Mouse (Mus musculus): Measurements from ENCODE around the gene 4930558K02Rik.

4930558K02Rik gene

DNA sequence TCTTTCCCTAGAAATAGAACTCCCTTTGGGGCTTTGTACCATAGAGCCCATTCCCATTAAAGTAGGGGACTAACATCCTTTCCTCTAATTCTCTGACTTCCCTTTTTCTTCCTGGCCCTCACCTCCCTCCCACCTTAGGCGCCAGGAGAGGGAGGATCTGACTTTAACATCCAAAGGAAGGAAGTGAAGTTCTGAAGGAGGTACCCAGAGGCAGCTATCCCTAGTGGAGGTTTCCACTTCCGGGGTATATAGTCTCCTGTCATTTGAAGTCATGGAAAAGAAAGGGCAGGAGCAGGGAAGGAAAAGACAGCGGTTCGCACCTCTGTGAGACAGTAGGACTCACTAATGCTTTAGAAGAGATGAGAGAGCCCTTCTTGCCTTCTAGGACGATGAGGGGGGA lies 19.9 kb upstream of the 4930558K02Rik start:
- in situ Hi-C loops (cut with MboI, MseI), result no loop called here

DNA sequence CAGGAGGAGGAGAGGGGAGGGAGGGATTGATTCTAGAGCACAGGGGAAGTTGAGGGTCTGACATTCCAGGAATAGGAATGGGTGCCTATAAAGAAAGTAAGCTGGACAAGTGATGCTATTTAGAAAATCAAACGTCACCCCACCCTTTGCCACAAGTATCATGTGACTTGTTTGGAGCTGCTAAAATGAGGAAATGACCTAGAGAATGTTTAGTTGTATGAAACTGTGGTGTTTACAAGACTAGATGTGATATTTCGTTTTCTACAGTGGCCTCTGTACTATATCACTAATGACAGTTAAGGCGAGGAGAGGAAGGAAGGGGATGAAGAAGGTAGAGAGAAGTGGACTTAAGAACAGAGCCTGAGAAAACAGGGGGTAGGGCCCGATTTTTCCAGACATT lies 19.3 kb upstream of the 4930558K02Rik start:
- in situ Hi-C loops (cut with MboI, MseI), result no loop called here

GRCm38 (mm10) chr1:161992389-161992788 lies 13.0 kb upstream of the 4930558K02Rik start:
- in situ Hi-C loops (cut with MboI, MseI), result no loop called here

DNA sequence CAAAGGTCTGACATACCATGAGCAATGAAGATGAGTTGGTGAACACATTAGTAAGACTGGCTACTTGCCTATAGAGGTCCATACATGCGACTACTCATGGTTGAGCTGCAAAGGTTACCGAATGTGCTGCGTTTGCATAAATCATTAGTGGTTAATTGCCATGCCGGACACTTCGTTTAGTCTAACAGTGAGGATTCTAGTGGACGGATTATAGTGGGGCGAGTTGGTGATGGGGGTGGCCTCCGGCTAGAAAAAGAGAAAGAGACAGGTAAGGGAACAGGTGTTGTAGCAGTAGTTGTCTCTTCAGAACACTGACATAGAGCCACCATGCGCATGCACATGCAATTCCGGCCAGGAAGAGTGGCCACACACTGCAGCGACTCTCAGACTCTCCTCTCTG lies 12.4 kb upstream of the 4930558K02Rik start:
- in situ Hi-C loops (cut with MboI, MseI), result no loop called here

DNA sequence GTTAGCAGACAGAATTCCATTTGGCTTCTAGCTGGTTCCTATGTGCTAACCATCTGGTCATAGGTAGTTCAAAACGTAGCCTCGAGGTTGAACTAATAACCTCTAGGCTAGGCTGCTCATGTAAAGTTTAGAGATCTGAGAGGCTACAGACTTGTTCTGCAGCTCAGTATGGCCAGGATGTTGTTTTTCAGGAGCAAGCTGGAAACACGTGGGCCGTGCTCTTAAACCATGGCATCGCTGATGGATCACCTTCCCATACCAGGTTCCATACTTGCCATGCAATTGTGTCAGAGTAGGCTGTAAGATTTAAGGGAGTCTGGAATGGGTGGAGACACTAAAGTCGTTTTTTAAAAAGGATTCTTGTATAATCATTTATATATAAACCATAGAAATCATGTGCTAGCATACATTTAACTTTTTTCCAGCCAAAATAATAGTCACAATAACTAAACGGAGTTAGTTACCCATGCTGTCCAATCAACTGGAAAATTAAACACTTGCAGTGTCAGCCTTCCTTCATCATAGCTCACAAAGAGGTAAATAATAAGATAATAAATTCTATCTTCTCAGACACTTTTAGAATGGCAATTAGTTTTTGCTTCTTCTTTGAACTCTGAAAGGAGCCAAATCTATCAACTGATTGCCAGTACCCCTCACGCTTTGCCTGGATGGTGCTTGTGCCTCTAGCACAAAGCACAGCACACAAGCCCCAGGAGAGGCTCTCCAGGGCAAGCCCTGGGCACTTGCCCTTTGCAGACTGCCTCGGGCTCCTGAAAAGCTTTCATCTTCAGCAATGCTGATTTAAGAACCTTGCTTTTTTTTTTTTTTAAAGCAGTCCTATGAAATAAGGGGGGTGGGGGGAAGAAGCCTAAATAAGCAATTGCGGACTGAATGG lies 11.5 kb upstream of the 4930558K02Rik start:
- in situ Hi-C loops (cut with MboI, MseI), result no loop called here

DNA sequence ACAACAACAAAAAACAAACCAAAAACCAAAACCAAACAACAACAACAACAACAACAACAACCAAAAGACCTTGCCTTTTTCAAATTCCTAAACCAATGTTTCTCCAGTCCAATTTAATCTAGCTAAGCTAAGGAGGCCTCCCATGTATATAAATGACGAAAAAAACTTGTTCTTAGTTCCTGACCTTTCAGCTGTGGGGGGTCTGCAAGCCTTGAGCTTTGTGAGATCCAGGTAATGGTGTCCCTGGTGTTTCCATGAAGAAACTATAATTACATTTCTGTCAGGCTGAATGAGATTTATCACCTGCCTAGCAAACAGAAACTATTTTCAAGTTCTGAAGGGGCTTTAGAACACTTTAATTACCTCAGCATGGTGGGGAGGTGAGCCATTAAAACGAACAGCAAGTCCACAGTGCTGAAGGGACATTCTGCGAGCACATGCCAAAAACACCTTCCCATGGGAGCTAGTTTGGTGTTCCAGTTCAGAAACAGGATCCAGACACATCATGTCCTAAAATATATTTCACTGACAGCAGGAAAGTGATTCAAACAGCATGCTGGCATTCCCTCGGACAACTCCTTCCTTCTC lies 4.6 kb upstream of the 4930558K02Rik start:
- in situ Hi-C loops (cut with MboI, MseI), result no loop called here

DNA sequence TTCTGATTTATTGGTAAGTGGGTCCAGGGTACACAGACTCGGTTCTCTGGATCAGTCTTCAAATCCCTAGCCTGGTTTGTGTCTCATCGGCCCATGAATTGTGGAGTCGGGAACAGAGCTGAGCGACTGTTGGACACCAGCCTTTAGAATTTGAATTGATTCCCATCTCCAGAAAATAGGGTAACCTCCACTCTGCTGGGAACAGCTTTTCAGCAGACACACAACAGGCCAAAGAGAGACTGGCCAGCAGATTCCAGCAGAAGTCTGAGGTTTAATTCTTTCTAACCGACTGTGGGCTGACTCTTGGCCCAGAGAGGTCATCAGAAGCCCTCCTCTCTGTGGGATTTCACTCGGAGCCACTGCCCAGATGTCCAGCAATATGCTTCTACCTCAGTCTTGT lies 4.0 kb upstream of the 4930558K02Rik start:
- in situ Hi-C loops (cut with MboI, MseI), result no loop called here

- in situ Hi-C loops (cut with MboI, MseI), result no loop called here
Measured at GRCm38 (mm10) chr1:161980626-161981298, 1.3 kb upstream of the 4930558K02Rik start.

DNA sequence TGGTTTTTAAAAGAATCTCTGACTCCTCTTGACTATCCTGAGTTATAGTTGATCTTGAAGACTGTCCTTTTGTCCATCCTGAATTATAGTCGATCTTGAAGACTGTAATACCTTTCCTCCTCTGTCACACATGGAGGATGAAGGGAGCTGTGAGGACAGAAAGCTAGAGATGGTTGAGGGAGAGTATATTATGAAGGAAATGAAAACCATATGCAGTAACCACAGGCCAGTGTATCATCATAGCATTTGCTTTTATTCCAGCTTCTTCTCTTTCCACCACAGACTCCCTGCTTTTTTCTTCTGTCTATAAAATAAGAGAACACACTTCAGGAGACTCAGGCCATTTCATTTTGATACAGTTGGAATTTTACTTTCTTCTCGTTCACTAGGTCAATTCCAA lies 610 bp upstream of the 4930558K02Rik start:
- in situ Hi-C loops (cut with MboI, MseI), result no loop called here

DNA sequence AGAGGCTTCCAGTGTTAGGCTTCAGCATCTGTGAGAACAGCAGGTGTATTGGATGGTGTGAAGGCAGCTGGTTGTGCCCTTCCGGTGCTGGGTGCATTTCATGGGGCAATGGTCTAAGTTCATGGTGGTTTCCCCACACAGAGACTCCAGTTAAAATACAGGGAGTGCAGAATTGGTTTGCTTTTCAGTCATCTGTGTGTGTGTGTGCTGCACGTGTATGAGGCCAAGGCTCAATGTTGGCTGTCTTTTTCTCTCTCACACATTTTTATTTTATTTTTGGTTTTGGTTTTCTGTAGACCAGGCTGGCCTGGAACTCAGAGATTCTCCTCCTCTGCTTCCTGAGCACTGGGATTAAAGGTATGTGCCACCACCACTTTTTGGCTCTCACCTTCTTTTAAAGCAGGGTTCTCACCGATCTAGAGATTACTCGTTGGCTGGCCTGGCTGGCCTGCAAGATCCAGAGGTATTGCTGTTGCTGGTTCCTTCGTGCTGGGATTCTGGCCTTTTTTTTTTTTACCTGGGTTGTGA lies 1.2 kb downstream of the 4930558K02Rik start:
- in situ Hi-C loops (cut with MboI, MseI), result loop anchor here (5.0 kb wide), 1 partner anchor 231 kb away; no protein-coding TSS in a partner anchor

DNA sequence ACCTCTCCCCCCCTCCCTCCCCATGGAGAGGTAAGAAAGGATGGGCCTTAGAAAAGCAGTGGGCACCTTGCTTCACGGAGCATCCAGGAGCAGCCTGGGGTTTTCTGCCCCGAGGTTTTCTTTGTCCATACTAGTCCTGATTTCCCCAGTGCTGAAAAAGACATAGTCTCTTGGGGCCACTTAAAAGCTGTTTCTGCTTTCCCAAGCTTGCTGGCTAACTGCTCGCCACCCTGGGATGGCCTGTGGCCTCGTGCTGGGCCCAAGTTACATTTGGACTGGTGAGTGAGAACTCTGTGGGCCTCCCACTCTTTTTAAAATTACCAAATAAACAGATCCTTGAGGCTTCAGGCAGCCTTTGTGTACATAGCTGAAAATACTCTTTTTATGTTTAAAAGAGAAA lies 2.1 kb downstream of the 4930558K02Rik start:
- in situ Hi-C loops (cut with MboI, MseI), result loop anchor here (5.0 kb wide), 1 partner anchor 230 kb away; no protein-coding TSS in a partner anchor

DNA sequence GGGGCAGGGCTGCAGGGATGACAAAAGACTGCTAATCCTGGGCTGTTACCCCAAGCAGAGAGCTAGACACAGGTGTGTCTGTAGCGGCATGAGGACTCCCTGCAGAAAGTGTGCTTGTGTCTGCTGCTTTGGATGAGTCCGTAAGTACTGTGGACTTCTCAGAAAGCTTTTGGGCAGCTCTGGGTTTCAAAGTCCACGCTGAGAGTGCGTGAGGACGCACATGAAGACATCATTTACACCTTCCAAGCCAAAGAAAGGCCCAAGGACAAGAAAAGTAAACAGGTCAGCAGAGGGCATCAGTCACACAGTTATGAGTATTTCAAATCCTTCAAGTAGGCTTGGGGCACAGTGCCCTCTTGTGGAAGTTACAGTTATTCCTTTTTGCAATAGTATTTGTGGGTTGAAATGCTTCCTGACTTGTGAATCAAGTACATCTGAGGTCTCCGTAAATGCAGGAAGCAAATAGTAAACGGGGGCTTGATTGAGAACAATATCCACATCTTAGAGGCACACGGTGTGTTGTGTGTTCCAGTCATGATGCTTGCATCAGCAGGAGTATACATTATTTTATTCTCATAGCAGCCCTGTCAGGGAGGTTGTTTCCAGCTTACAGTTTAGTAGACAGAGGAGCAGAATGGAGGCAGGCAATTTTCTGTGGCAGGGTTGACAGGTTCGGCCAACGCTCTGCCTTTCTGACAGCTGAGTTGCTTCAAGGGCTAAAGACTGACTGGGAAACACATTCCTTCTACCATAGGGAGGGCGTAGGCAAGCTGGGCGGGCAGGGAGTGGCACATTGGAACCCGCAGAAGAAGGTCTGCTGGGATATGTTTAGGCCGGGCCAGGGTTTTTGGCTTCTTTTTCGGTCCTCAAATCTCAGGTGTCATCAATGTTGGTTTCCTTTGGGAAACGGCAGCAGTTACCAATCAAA lies 2.9 kb downstream of the 4930558K02Rik start:
- in situ Hi-C loops (cut with MboI, MseI), result loop anchor here (5.0 kb wide), 1 partner anchor 229 kb away; no protein-coding TSS in a partner anchor

DNA sequence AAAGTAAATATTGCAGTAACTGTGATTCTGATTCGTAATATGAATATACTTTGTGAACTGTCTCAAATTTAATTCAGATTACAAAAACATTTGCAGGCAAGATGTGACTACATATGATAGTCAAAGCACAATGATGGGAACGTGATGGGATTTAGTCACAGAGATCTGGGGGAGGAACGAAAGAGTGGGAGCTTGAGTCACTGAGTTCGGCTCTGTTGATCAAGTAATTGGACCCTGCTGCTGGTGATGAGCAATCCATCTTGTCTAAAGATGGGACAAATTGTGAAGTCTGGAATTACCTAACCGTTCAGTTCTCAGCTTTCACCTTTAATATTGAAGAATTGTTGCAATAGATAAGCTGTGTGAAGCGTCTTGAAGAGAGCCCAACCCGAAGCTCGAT lies 7.2 kb downstream of the 4930558K02Rik start:
- in situ Hi-C loops (cut with MboI, MseI), result no loop called here

DNA sequence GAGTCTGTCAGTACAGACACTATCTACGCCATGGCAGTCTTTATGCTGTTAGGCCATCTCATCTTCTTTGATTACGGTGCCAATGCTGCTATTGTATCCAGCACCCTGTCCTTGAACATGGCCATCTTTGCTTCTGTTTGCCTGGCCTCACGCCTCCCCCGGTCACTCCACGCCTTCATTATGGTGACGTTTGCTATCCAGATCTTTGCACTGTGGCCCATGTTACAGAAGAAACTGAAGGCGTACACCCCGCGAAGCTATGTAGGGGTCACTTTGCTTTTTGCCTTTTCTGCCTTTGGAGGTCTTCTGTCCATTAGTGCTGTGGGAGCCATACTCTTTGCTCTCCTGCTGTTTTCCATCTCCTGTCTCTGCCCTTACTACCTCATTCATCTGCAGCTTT lies 8.6 kb downstream of the 4930558K02Rik start:
- in situ Hi-C loops (cut with MboI, MseI), result no loop called here

DNA sequence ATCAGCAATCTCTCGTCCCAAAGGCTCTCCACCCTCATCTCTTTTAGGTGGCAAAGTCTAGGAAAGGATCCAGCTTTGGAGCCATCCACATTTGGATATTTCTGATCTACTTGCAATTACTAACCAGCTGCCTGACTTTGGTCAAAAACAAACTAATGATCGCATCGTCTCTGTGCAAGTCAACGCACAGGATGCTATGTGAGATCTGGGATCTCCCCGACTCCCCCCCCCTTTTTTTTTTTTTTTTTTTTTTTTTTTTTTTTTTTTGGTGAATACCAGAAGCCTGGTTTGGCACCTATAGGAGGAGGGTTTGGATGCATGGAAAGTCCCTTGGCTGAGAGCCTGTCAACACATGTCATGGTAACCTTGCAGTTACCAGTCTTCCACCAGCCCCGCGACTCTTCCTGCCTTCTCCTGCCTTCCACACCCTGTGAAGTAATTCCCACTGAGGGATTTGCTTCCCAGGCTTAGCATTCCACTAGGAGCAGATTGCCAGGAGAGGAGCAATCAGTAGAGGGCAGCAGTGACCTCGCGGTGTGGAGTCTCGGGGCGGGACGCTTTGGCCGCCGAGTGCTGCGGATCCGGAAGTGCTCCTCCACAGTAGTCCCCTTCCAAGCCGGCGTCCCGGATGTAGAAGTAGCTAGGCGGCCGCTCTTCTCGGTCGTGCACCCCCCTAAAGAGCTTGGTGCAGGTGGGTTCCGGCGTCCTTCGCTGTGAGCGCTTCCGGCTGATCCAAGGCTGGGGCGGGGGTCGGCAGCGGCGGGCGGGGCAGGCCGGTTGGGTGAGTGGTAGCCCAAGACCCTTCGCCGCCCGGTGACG lies 10.6 kb downstream of the 4930558K02Rik start, which contains the start of gene Pigc:
TSS of gene Pigc (plus strand) at position 598 of the 819 bp plus-strand sequence.
- in situ Hi-C loops (cut with MboI, MseI), result no loop called here

DNA sequence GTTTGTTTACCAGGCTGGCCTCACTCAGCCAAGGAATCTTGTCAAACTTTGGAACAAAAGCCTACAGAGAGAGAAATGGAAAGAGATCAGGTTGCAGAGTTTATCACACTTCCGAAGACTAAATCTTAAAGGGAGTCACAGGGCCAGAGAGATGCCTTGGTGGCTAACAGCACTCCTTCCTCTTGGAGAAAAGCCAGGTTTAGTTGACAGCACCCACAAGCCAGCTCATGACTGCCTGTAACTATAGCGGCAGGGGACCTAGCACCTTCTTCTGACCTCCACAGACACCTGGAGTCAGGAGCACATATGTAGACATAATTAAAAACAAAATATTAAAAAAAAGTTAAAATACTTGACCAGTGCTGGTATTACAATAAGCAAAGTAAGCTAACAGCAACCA lies 11.5 kb downstream of the 4930558K02Rik start:
- in situ Hi-C loops (cut with MboI, MseI), result no loop called here

DNA sequence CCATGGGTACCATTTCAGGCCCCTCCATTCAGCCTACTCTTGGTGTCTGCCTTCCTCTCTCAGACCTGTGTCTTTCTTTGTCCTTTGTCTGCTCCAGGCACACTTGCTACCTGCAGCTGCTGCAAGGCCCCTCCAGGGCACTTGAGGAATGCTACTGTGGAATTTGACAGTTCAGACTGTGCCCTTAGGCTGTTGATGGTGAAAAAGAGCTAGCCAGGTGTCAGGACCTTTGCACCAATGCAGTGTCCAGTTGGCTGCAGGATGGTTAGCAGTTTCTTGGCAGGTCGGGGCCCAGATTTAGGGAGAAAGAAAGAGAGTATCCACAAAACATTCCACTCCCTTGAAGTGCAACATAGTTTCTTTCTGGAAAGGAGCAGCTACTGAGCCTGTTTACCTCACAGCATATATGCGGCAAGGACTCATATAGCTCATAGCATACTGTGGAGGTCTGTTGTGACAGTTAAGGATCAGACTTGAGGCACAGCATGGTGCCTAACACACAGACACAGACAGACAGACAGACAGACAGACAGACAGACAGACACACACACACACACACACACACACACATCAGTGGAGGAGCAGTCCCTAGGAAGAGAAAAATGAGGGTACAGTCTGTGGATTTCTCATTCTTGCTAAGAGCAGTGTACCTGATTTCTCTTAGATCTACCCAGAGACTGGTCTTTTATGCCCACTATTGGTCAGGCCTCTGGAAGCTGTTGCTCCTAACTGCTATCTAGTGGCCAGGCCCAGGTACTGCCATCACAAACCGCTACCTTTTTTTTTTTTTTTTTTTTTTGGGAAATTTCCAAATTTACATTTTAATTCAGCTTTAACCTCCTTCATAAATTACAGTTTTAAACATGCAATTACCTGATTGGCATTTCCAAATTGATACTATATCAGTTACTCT lies 16.7 kb downstream of the 4930558K02Rik start:
- in situ Hi-C loops (cut with MboI, MseI), result no loop called here

DNA sequence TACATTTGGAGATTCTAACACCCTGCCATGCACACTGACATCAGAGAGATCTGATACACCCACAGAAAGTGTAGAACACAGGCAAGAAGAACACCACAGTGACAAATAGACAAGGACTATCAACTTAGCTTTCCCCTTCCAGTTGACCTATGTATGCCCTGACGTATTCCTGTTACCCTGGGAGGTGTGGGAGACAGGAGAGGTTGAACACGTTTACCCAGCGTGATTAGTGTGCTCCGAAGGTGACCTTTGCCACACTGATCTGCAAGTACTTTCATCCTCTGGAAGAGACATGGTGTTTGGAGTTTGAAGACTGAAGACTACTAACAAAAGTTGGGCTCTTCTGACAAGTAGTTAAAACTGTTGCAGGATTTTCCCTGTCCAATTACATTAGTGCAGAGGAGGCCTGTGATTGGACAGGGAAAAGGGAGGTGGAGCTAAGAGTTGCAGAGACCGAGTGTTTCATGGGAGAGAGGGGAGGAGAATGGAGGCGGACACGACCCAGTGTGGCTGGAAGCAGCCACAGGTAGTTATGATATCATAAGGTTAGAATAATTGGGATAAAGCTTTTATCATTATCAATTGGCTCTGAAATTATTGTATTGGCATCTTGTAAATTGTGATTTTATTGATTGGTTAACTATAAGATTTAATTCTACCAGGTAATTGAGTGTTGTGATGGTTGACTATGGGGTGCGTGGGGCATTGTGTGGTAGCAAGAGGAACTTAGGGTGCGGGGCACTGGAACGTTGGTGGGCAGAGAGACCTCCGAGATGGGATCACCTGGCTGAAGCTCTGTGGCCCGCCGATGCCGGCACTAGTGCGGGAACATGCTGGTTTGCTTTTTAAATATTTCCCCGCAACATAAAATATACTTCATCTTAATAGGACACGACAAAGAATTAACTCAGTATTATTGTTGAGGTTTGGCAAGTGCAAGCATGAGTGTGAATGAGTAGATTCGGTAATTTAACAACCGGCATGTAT lies 21.2 kb downstream of the 4930558K02Rik start:
- in situ Hi-C loops (cut with MboI, MseI), result loop anchor here (5.0 kb wide), 1 partner anchor 71 kb away; no protein-coding TSS in a partner anchor
